Mouse (Mus musculus) T-helper 2 cell (primary cell): ENCODE measurements around the gene Hrasls.

ENCODE experiments used
- in situ Hi-C: fragments of 300-600 bp; cut with MboI, MseI; formaldehyde crosslinking; loops from one replicate; pipeline ENCODE4 v1.15.1; 2025; ENCODE audit warnings: high pct_unique_total_duplicates

Hrasls gene

DNA sequence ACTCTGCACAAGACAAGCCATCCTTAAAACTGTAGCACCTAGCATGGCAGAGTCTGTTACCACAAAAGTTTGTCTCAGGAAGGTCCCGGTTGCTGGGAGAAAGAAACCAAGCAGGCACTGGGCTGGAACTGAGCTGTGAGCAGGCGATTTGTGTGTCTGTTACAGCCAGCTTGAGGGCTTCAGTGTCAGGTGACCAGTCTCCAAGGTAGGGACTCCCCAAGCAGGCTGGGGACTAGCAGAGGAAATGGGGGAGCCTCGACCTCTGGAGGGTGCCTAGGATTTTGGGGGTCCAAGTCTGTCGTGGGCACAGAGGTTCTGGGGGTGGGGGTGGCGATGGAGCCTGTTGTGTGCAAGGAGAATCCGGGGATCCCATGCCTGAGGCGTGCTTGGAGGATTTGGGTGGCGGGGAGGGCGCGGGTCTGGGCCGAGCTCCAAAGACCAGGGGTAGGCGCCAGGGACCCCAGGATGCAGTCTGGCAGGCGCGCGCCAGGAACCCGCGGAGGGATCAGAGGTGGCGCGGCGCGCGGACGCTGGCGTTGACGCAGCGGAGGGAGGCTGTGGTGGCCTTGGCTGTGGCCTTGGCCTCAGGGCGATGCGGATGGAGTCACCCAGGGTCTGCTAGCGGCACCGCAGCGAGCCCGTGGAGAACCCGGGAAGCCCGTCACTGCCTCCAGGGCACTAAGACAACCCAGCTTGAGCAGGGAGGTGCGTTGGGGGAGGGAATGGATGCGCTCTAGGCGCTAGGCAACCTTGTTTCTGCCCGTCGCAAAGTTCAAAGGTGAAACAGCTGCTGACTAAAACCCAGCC, at the start of gene Hrasls:
Gene Hrasls, plus strand, starts transcription at position 91 of the 807 bp plus-strand sequence.
- in situ Hi-C loops: loop anchor here (10.0 kb wide), 1 partner anchor 345 kb away; no protein-coding TSS in a partner anchor

DNA sequence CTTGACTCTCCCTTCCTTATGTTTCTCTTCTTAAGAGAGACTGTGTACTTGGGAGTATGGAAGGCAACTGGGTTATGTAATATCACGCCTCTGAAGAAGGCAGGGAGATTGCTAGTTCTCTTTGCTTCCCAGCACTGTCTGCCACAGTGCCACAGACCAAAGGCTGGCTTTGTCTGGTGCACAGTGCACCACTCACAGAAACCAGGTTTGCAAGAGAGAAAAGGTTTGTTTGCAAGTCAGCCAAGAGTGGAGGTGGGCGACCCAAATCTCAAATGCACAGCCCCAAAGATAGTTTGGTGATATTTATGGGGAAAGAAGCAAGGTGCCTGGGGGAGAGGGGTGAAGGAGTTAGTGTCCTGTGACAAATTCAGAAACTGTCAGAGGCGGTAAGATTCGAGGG, 47.2 kb upstream of the Hrasls start:
- in situ Hi-C loops: no loop called here

DNA sequence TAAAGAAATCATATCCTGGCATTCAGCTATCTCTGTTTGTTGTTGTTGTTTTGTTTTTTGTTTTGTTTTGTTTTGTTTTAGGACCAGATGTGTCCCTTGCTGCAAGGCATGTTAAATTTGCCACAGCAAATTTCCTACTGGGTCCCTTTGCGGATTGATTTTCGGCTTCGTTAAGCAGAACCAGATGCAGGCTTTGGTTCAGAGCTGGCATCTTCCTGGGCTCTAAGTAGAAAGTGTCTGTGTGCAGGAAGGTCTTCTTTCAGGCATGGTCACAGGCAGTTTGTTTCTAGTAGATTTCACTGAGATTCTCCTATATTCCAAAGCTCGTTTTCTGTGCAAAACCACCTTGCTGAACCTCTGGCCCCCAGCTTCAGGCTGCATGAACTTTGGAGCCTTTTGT, 42.4 kb upstream of the Hrasls start:
- in situ Hi-C loops: no loop called here

DNA sequence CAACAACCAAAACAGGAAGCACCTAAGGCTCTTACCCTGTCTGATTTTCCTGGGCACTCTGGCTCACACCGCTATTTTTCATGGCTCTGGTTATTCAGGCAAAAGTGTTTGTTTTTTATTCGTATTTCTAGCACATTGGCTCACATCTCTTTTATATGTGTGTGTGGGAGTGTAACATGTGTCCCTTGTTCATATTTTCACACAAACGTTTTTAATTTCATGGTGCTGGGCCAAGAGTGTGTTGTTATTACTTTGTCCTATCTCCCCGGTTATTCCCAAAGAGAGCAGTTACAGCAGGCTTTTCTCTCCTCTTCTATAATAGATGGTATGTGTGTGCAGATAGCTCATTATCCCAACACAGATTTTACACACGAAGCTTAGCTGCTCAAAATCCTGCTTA, 37.8 kb upstream of the Hrasls start:
- in situ Hi-C loops: no loop called here

DNA sequence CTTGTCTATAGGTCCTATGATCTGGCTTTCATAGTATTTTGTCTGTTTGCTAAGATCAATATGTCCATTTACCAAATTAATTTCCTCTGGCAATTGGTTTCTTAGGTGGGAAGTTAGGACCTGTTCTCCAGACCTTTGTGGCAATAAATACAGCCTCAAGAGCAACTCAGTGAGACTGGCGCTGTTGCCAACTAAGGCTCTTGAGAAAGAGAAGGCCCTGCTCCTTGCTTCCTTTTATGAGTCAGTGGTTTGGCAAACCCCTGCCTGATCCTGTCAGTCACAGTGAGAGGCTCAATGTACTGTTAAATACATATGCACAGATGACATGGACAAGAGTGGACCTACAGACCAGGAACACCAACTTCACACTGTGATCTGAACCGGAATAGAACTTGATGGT, 36.3 kb upstream of the Hrasls start:
- in situ Hi-C loops: no loop called here

DNA sequence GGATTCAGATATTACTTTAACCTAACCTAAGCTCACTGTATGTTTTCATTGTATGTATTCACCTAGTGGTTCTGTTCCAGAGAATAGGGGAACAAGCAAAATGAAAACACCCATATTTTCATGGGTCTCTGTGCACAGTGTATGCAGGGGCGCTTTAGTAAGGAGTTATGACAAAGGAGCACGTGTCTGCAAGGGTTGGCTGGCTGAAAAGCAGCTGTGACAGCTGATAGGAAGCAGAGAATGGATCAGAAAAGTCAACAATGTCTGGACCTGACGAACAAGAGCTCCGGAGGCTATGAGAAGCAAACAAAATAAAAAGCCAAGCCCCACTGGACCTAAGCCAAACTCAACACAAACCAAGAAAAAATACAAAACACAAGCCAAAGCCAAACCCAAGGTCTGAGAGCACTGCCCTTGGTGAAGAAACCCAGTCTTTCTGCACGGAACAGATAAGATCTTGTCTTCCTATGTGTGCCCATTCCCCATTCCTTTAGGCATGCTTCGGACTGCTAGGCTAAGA, 34.6 kb upstream of the Hrasls start:
- in situ Hi-C loops: no loop called here

DNA sequence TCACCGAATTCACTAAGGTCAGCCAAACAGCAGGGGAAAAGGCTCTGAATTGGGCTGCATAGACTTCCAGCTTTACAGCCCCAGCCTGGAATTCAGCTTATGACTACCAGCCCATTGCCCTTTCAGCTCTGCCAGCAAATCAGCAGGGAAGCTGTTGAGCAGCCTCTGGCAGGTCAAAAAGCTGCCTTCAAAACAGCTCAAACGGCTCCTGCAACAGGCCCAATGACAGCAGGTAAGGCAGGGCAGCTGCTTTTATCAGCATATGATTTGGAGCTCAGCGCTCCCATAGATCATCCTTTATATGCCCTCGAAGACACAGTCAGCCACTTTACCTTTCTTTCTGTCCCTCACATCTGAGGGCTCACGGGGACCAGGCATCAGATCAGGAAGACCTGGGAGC, 16.6 kb upstream of the Hrasls start:
- in situ Hi-C loops: no loop called here

DNA sequence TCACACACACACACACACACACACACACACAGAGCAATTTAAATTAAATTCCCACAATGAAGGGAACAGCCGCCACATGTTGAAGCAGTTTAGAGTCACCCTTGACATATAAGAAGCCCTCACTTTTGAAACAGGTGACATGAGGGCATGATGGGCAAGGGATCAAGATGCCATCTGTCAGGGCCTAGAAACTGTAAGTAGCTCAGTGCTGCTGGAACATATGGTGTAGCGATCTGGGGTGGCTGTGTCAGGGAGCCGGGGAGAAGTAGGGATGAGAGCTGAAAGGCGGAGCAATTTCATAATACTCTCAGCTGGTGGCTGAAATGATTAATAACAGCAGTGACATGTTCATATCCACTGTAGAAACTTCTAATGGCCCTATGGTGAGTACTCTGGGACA, 15.5 kb upstream of the Hrasls start:
- in situ Hi-C loops: no loop called here

DNA sequence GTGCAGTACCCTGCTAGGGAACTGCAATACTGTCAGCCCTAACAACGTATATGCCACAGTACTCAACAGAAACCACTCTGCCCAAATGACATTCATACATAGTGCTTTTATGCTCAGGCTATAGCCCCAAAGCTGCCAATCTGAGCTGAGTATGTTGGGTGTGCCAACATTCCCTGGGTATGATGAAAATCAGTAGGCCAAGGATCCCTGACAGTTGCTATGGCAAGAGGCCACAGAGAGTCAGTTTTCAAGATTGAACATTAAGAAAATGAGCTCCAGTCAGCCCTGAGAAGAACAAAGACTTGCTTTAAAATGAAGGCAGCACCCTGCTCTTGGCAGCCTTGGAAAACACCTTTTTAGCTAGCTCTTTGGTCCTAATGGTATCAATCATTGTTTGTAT, 14.3 kb upstream of the Hrasls start:
- in situ Hi-C loops: no loop called here

DNA sequence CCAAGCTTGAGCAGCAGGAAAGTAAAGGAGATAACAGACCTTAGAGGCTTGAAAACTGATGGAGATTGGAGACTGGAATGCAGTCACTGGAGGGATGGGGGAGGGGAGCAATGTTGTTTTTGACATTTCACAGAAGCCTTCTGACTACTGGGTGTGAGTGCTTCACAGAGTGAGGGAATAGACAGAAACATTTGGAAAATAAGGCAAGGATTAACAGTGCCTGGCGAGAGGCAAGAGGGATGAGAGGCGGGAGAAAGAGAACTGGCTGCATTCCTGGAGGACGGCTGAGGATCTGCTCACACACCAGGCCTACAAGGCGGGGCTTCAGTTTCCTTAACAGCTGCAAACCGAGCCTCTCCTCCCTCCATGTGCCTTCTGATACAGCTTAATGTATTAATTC, 11.0 kb upstream of the Hrasls start:
- in situ Hi-C loops: no loop called here

DNA sequence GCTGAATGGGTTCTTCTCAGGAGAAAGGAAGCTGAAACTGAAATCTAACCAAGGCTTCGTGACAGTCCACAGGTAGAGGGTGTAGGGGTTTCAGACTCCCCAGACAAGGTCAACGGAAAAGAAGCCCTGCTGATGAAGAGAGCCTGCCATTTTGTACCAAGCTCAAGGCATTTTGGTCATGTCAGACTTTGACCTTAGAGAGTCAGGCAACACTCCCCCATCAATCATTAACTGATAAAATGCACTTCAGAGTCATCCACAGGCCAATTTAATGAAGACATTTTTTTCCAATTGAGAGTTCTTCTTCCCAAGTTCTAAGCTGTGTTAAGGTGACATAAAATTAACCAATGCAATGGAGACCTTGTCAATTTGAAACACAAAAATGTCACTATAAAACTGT, 8.3 kb upstream of the Hrasls start:
- in situ Hi-C loops: loop anchor here (10.0 kb wide), 1 partner anchor 354 kb away; no protein-coding TSS in a partner anchor

DNA sequence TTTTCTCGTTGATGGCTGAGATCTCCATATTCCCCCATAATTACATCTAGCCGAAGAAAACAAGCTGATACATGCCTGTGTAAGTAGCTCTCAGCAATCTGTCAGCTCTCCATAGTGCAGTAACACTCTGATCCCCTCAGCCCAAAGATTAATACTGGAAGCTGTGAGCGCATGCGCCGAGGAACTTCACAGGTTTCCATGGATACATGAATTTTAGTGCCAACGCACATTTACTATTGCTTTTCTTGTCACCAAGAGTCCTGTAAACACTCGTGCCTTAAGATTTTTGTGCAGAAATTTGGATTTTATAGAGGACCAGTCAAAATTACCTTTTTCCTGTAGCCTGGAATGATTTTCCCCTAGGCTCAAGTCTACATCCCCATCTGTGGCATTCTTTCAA, 4.6 kb upstream of the Hrasls start:
- in situ Hi-C loops: loop anchor here (10.0 kb wide), 1 partner anchor 350 kb away; no protein-coding TSS in a partner anchor

DNA sequence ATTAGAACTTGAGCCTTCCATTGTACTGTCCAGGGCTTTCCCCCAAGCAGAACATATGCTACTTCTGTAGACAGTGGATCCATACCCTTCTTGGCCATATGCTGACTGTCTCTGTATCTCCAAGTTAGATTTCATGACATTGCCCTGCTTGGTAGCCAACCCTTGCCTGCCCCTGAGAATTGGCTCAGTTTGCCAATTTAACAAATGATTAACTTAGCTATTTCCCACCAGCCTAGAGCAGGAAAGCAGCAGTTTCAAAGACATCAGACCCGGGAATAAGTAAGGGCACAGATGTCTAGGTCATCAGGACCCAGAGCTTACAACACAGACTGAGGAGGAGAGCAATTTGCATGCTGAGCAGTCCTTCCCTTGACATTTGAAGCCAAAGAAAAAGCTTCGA, 3.9 kb upstream of the Hrasls start:
- in situ Hi-C loops: loop anchor here (10.0 kb wide), 1 partner anchor 349 kb away; no protein-coding TSS in a partner anchor

DNA sequence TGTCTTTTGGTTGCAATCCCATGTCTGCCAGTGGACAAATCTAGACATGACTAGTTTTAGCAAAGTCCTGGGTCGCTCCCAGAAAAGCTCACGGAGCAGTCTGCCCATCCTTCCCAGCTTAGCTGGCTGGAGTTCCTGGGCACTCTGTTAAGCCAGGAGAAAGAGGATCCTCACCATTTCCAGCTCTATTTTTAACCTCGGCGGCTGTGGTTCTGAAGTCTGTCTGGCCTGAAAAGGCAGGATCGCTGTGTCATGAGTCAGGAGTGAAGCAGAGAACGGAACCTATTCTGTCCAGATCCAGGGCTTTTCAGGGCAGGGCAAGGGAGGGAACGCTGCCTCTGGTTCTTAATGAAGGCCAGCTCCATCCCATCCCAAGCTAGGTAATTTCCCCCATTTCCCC, 654 bp upstream of the Hrasls start:
- in situ Hi-C loops: loop anchor here (10.0 kb wide), 1 partner anchor 346 kb away; no protein-coding TSS in a partner anchor

DNA sequence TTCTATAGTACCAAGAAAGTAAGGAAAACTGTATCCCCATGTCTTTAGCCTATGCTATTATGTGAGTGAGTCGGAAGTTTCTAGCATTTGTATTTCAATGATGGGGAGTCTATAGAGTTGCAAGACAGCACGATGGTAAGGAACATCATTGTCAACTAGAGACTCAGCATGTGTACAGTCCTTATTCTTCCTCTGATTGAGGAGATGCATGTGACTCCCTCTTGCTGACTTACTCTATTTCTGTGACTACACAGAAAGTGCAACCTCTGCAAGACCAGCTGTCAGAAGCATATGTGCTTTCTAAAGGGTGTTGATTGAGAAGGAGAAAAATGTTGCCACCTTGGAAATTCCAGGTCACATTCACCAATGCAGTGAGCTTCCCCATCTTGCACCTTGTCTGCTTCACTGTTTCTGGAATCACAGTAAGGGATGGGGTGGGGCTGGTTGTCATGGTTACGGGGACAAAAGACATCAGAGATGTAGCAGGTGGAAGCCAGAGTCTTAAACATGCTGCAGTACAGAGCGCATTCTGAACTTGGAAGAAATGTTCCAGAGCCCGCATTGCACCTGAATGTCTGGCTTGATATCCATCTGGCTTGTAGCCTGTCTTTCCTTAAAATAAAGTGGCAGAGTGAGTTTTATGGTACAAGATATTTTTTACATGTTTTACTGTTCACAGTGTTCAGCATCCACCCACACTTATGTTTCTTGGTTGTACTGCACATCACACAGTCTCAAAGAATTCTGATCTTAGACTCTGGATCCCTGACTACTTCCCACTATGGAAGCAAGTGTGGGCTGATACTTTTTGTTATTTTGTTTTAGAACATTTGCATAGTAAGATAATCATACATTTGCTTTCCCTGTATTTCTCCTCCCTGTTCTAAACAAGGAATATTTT, 7.2 kb downstream of the Hrasls start:
- in situ Hi-C loops: no loop called here

DNA sequence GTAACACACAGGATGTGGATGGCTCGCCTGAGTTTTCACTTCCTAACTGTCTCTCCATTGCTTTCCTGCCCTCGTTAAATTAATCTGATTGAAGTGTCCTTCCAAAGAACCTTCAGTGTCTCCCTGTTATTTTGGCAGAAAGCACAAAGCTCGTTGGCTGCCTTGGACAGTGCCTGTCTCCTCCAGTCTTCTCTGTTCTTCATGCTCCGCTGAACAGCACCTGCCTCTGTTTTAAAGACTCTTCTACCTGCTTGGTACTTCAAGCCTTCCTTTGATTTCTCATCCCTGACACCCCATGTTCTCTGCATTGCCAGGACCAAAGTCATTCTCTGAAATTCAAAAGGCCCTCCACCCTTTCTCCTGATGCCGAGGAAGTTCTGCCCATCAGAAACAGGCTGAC, 26.5 kb downstream of the Hrasls start:
- in situ Hi-C loops: no loop called here

DNA sequence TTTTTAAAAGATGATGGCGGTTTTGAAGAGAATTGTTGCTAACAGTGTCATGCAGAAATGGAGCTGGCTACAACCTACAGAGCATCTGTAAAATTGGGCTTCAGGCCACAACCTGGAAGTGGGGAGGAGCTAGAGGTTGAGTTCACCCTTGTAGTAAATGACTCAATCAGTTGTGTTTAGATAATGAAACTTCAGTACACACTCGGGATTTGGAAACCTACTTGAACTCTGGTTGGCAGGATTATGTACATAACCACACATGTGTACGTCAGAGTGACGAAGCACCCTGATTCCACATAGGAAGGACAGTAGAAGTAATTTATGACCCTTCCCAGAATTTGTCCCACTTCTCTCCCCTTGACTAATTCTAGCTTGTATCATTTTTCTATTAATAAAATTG, 44.8 kb downstream of the Hrasls start:
- in situ Hi-C loops: no loop called here
